Mouse (Mus musculus) erythroid progenitor cell, adult 5-6 weeks (primary cell): ENCODE results near the gene Vmn1r148. TPM values are rescaled to one million over a fixed set of nuclear protein-coding genes. Genes with fewer than 3 reads are reported as not detected.
"Not testable (repeated sequence)": the region's sequence is repeated elsewhere in the genome, so short reads cannot be mapped to it uniquely, and the experiment has no call there.

Source experiments
- ATAC-seq: replicated peaks from 2 replicates; pipeline ENCODE4 v1.8.0; 2016; ENCODE audit warnings: moderate number of reproducible peaks, mild to moderate bottlenecking, moderate TSS enrichment, inconsistent platforms; ENCODE audit not compliant: poor library complexity, low FRiP score, severe bottlenecking
- total RNA-seq, 2 experiments: library from RNA; stranded (forward) in 1 of 2; stranded (reverse) in 1 of 2; fragments of 150-400 nt in 1 of 2; fragments of 186-747, 209-891 nt in 1 of 2; gene quantifications; 2 replicates each; pipeline versions ENCODE4 v1.2.3 to v1.2.4; 2015 to 2017; ENCODE audit warnings: low replicate concordance in 2 of 2

The Vmn1r148 gene
- total RNA-seq (2015; ENCODE audit: low replicate concordance) (not detected in 2 replicates), total RNA-seq (2017; ENCODE audit: low replicate concordance) (not detected in 2 replicates)

DNA sequence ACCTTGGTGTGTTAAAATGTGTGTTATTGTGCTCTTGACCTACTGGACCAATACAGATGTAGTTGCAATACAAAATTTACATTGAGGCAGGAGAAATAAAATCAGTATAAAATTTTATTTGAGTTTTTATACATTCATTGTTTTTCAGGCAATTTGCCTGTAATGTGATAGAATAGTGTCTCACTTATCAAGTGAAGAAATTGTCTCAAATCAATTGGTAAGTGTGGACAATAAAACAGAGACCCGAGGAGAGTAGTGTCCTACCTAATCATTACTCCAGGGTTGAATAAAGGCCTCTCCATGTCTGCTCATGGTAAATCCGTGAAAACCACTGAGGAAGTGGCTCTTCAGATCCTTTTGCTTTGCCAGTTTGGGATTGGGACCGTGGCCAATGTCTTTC is at the start of gene Vmn1r148:
Gene Vmn1r148 (plus strand): TSS at position 301 of the 400 bp plus-strand sequence.
- ATAC-seq, result not testable (repeated sequence)

DNA sequence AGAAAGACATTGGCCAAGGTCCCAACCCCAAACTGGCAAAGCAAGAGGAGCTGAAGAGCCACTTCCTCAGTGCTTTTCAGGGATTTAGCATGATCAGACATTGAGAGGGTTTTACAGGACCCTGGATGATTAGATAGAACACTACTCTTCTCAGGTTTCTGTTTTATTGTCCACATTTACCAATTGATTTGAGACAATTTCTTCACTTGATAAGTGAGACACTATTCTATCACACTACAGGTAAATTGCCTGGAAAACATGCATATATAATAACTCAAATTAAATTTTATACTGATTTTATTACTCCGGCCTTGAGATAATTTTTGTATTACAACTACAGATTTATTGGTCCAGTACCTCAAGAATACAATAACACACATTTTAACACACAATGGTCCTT is 42.4 kb upstream of the Vmn1r148 start, which contains the start of gene Gm8660:
Gene Gm8660 (minus strand): TSS at position 101 of the 400 bp plus-strand sequence.
- ATAC-seq, result not testable (repeated sequence)

DNA sequence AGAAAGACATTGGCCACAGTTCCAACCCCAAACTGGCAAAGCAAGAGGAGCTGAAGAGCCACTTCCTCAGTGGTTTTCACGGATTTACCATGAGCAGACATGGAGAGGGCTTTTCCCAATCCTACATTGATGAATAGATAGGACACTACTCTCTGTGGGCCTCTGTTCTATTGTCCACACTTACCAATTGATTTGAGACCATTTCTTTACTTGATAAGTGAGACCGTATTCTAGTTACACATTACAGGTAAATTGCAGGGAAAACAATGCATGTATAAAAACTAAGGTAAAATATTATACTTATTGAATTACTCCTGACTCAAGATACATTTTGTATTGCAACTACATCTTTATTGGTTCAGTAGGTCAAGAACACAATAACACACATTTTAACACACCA is 24.7 kb downstream of the Vmn1r148 start, which contains the start of gene Vmn1r149:
Gene Vmn1r149 (minus strand): TSS at position 101 of the 400 bp plus-strand sequence.
- ATAC-seq, result not testable (repeated sequence)

DNA sequence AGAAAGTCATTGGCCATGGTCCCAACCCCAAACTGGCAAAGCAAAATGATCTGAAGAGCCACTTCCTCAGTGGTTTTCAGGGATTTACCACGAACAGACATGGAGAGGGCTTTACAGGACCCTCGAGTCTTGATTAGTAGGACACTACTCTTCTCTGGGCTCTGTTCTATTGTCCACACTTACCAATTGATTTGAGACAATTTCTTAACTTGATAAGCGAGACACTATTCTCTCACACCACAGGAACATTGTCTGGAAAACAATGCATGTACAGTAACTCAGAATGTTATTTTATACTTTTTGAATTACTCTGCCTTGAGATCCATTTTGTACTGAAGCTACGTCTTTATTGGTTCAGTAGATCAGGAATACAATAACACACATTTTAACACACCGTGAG is 50.6 kb downstream of the Vmn1r148 start, which contains the start of gene Gm10665:
Gene Gm10665 (minus strand): TSS at position 101 of the 400 bp plus-strand sequence.
- not testable (repeated sequence) for ATAC-seq

Other genes starting within 250 kb of the Vmn1r148 start
- gene Vmn1r142, start 249.5 kb upstream of the Vmn1r148 start, total RNA-seq (2015; ENCODE audit: low replicate concordance), result not detected in 2 replicates
- gene Vmn1r142, start 249.5 kb upstream of the Vmn1r148 start, total RNA-seq (2017; ENCODE audit: low replicate concordance), result not detected in 2 replicates
- gene Vmn1r143, start 224.2 kb upstream of the Vmn1r148 start, total RNA-seq (2015; ENCODE audit: low replicate concordance), result not detected in 2 replicates
- not detected in 2 replicates for gene Vmn1r143, start 224.2 kb upstream of the Vmn1r148 start, total RNA-seq (2017; ENCODE audit: low replicate concordance)
- gene Gm8653, start 212.3 kb upstream of the Vmn1r148 start, total RNA-seq (2015; ENCODE audit: low replicate concordance), result not detected in 2 replicates
- not detected in 2 replicates for gene Gm8653, start 212.3 kb upstream of the Vmn1r148 start, total RNA-seq (2017; ENCODE audit: low replicate concordance)
- not detected in 2 replicates for gene Gm8453, start 184.1 kb upstream of the Vmn1r148 start, total RNA-seq (2015; ENCODE audit: low replicate concordance)
- gene Gm8453, start 184.1 kb upstream of the Vmn1r148 start, total RNA-seq (2017; ENCODE audit: low replicate concordance), result not detected in 2 replicates
- not detected in 2 replicates for gene Gm4187, start 83.9 kb upstream of the Vmn1r148 start, total RNA-seq (2015; ENCODE audit: low replicate concordance)
- gene Gm4187, start 83.9 kb upstream of the Vmn1r148 start, total RNA-seq (2017; ENCODE audit: low replicate concordance), result not detected in 2 replicates
- gene Gm8660, start 42.5 kb upstream of the Vmn1r148 start, total RNA-seq (2015; ENCODE audit: low replicate concordance), result not detected in 2 replicates
- not detected in 2 replicates for gene Gm8660, start 42.5 kb upstream of the Vmn1r148 start, total RNA-seq (2017; ENCODE audit: low replicate concordance)
- not detected in 2 replicates for gene Vmn1r149, start 24.6 kb downstream of the Vmn1r148 start, total RNA-seq (2015; ENCODE audit: low replicate concordance)
- not detected in 2 replicates for gene Vmn1r149, start 24.6 kb downstream of the Vmn1r148 start, total RNA-seq (2017; ENCODE audit: low replicate concordance)
- not detected in 2 replicates for gene Gm10665, start 50.5 kb downstream of the Vmn1r148 start, total RNA-seq (2015; ENCODE audit: low replicate concordance)
- gene Gm10665, start 50.5 kb downstream of the Vmn1r148 start, total RNA-seq (2017; ENCODE audit: low replicate concordance), result not detected in 2 replicates
- gene Vmn1r151, start 86.1 kb downstream of the Vmn1r148 start, total RNA-seq (2015; ENCODE audit: low replicate concordance), result not detected in 2 replicates
- gene Vmn1r151, start 86.1 kb downstream of the Vmn1r148 start, total RNA-seq (2017; ENCODE audit: low replicate concordance), result not detected in 2 replicates
- not detected in 2 replicates for gene Vmn1r152, start 109.4 kb downstream of the Vmn1r148 start, total RNA-seq (2015; ENCODE audit: low replicate concordance)
- not detected in 2 replicates for gene Vmn1r152, start 109.4 kb downstream of the Vmn1r148 start, total RNA-seq (2017; ENCODE audit: low replicate concordance)
- gene Gm8677, start 121.3 kb downstream of the Vmn1r148 start, total RNA-seq (2015; ENCODE audit: low replicate concordance), result not detected in 2 replicates
- not detected in 2 replicates for gene Gm8677, start 121.3 kb downstream of the Vmn1r148 start, total RNA-seq (2017; ENCODE audit: low replicate concordance)
- gene Gm4201, start 151.8 kb downstream of the Vmn1r148 start, total RNA-seq (2015; ENCODE audit: low replicate concordance), result not detected in 2 replicates
- not detected in 2 replicates for gene Gm4201, start 151.8 kb downstream of the Vmn1r148 start, total RNA-seq (2017; ENCODE audit: low replicate concordance)
- not detected in 2 replicates for gene Gm4565, start 174.5 kb downstream of the Vmn1r148 start, total RNA-seq (2015; ENCODE audit: low replicate concordance)
- gene Gm4565, start 174.5 kb downstream of the Vmn1r148 start, total RNA-seq (2017; ENCODE audit: low replicate concordance), result not detected in 2 replicates
- not detected in 2 replicates for gene Vmn1r155, start 244.4 kb downstream of the Vmn1r148 start, total RNA-seq (2015; ENCODE audit: low replicate concordance)
- not detected in 2 replicates for gene Vmn1r155, start 244.4 kb downstream of the Vmn1r148 start, total RNA-seq (2017; ENCODE audit: low replicate concordance)